Mouse (Mus musculus) cortical plate, adult 2 months (tissue): ENCODE results near the gene Gm19684.
"Not testable (repeated sequence)": the region's sequence is repeated elsewhere in the genome, so short reads cannot be mapped to it uniquely, and the experiment has no call there.

Experiments
- CTCF ChIP-seq: fragments of 200-500 bp; IDR thresholded peaks from 2 replicates; pipeline ENCODE4 v1.5.1; 2011; ENCODE audit warnings: mild to moderate bottlenecking, control low read depth, low read length; ENCODE audit not compliant: insufficient read depth; ENCODE audit errors: extremely low read depth
- POLR2A ChIP-seq: fragments of 200-500 bp; IDR thresholded peaks from 2 replicates; pipeline ENCODE4 v1.6.1; 2011; ENCODE audit warnings: mild to moderate bottlenecking, low read length, control low read depth; ENCODE audit not compliant: insufficient read depth; ENCODE audit errors: extremely low read depth

DNA sequence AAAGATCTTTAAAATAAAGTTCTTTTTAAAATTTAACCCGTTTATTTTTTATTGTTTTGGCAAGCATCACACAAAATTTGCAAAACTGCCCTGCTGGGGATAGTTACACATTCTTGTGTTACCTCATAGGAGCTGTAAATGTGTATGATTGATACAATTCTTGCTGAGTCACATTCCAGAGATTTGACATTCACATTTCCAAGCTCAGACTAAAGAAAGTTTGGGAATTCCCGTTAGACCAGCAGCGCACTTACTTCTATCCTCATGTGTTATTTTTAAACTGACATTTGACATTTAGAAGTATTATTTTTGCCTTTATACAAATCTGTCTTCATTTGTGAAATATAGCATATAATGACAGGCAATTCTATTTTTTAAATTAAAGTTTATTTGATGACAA lies 2.6 kb downstream of the Gm19684 start:
- TF ChIP-seq CTCF, POLR2A: not testable (repeated sequence)
